Mouse (Mus musculus) C2C12 (cell line): ENCODE data around the gene Sugp2. TPM values are rescaled to one million over a fixed set of nuclear protein-coding genes. Genes with fewer than 3 reads are reported as not detected.

Source experiments
- H3K27me3 ChIP-seq: one replicate; pipeline ENCODE4 v1.6.1; 2011; ENCODE audit not compliant: control insufficient read depth, insufficient read depth, insufficient read length
- H3K36me3 ChIP-seq: one replicate; pipeline ENCODE4 v1.6.1; 2011; ENCODE audit not compliant: control insufficient read depth, insufficient read depth
- H3K4me3 ChIP-seq: one replicate; pipeline ENCODE4 v1.5.1; 2011; ENCODE audit warnings: mild to moderate bottlenecking, control low read depth; ENCODE audit not compliant: poor library complexity, insufficient read depth, severe bottlenecking
- H3K79me2 ChIP-seq: one replicate; pipeline ENCODE4 v1.6.1; 2011; ENCODE audit not compliant: control insufficient read depth, insufficient read depth
- H3K79me3 ChIP-seq: one replicate; pipeline ENCODE4 v1.6.1; 2011; ENCODE audit warnings: low read depth, control low read depth
- H3ac ChIP-seq: one replicate; pipeline ENCODE3; 2011; ENCODE audit warnings: low read depth; ENCODE audit not compliant: control insufficient read depth, insufficient read length
- CEBPB ChIP-seq: IDR thresholded peaks from one replicate; pipeline ENCODE4 v1.6.1; 2011; ENCODE audit warnings: low read depth, mild to moderate bottlenecking, control low read depth, moderate library complexity
- CTCF ChIP-seq: IDR thresholded peaks from one replicate; pipeline ENCODE4 v1.5.1; 2011; ENCODE audit not compliant: control insufficient read depth, insufficient read depth, insufficient read length
- FOSL1 ChIP-seq: IDR thresholded peaks from one replicate; pipeline ENCODE4 v1.8.0; 2011; ENCODE audit warnings: mild to moderate bottlenecking, low read length; ENCODE audit not compliant: poor library complexity, insufficient read depth, severe bottlenecking
- MAX ChIP-seq: IDR thresholded peaks from one replicate; pipeline ENCODE4 v1.6.1; 2011; ENCODE audit warnings: mild to moderate bottlenecking, control low read depth
- MYOD1 ChIP-seq: IDR thresholded peaks from one replicate; pipeline ENCODE4 v1.6.1; 2011; ENCODE audit warnings: low read depth; ENCODE audit not compliant: control insufficient read depth, insufficient read length
- MYOG ChIP-seq: IDR thresholded peaks from one replicate; pipeline ENCODE4 v1.6.1; 2011; ENCODE audit not compliant: control insufficient read depth, insufficient read length; ENCODE audit errors: extremely low read depth
- USF1 ChIP-seq: IDR thresholded peaks from one replicate; pipeline ENCODE4 v1.6.1; 2011; ENCODE audit warnings: low read depth, mild to moderate bottlenecking, control low read depth, moderate library complexity
- polyA plus RNA-seq: library from polyadenylated mRNA; unstranded; fragments of >200 nt; fragmentation: generic; extraction: Trizol; gene quantifications from one replicate; pipeline ENCODE4 v1.2.1, GENCODE M21; 2012; ENCODE audit warnings: missing spikeins

Gene Sugp2
- polyA plus RNA-seq, 1 experiment = 7.8 TPM

DNA sequence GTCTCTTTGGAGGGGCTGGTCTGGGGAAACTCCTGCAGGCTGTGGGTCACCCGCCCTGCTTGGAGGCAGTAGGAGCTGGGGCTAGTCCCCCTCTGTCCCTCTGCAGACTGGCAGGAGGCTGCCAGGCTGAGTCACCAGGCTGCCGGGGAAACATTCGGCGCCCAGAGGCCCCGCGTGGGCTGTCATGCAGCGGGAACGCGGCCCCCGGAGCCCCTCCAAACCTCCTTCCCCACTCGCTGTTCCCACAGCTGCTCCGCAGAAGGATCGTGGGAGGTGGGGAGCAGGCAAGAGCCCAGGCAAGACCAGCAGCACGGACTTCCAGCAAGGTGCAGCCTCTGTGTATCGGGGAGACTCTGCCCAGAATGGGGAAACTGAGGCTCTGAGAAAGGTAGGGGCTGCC lies 44.1 kb downstream of the Sugp2 start:
- peaks cover 3% of the 10 kb centered on the region for H3K79me2 ChIP-seq
- no peaks in the 10 kb centered on the region for H3K79me3 ChIP-seq
- H3K36me3 ChIP-seq = no peaks in the 10 kb centered on the region
- no peak overlapping the region for H3ac ChIP-seq
- no peak overlapping the region for H3K4me3 ChIP-seq
- no peak for TF ChIP-seq MAX
- no peak for TF ChIP-seq MYOD1
- TF ChIP-seq CTCF = no peak
- no peak for TF ChIP-seq MYOG
- TF ChIP-seq FOSL1 = no peak
- no peaks in the 10 kb centered on the region for H3K27me3 ChIP-seq

DNA sequence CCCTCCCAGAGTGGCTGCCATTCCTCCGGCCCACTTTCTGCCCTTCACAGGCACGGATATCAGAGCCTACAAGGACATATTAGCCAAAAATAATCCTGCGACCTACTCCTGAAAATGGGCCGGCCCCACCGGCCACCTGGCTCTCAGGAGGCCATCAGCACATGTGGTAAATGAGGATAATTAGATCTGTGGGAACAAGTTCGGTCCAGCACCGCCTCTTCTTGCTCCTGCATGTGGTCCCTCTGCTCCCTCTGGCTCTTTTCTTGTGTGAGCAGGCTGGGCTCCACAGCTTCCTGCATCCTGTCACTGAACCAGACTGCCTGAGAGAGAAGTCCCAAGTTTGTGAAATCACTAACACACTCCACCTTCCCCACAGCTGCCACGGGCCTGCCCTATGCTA lies 45.2 kb downstream of the Sugp2 start:
- H3K27me3 ChIP-seq = no peaks in the 10 kb centered on the region
- no peak overlapping the region for H3ac ChIP-seq
- peaks cover 8% of the 10 kb centered on the region for H3K79me3 ChIP-seq
- no peak for TF ChIP-seq CEBPB
- TF ChIP-seq CTCF = no peak
- TF ChIP-seq MYOD1 = no peak
- TF ChIP-seq FOSL1 = no peak
- no peak for TF ChIP-seq USF1
- TF ChIP-seq MYOG = no peak
- H3K79me2 ChIP-seq = peaks cover 14% of the 10 kb centered on the region
- H3K36me3 ChIP-seq = no peaks in the 10 kb centered on the region
- H3K4me3 ChIP-seq = no peak overlapping the region

DNA sequence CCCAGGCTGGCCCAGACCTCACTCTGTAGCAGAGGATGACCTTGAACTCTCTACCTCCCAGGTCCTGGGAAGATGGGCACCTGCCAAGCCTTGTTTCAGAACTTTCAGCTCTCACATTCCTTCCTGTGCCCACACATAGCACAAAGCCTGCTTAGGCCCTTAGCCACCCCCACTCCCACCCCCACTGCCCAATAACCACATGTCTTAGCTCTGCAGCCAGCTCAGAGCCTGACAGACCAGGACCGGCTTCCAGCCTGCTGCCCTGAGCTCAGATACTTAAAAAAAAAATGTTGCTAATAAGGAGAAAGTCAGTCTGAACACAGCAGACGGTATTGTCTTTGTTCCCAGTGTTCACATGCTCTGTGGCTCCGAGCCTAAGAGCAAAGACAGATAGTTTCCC lies 47.0 kb downstream of the Sugp2 start:
- TF ChIP-seq MYOD1 = no peak
- TF ChIP-seq MAX = no peak
- no peak for TF ChIP-seq CTCF
- no peak for TF ChIP-seq MYOG
- TF ChIP-seq USF1 = no peak
- TF ChIP-seq FOSL1 = no peak
- no peak for TF ChIP-seq CEBPB
- Histone ChIP-seq H3K79me3 (peaks cover 14% of the 10 kb centered on the region), H3K36me3 (peaks cover 8% of the 10 kb centered on the region), H3K4me3 (no peak overlapping the region), H3K79me2 (peaks cover 32% of the 10 kb centered on the region), H3ac (no peak overlapping the region), H3K27me3 (no peaks in the 10 kb centered on the region)

DNA sequence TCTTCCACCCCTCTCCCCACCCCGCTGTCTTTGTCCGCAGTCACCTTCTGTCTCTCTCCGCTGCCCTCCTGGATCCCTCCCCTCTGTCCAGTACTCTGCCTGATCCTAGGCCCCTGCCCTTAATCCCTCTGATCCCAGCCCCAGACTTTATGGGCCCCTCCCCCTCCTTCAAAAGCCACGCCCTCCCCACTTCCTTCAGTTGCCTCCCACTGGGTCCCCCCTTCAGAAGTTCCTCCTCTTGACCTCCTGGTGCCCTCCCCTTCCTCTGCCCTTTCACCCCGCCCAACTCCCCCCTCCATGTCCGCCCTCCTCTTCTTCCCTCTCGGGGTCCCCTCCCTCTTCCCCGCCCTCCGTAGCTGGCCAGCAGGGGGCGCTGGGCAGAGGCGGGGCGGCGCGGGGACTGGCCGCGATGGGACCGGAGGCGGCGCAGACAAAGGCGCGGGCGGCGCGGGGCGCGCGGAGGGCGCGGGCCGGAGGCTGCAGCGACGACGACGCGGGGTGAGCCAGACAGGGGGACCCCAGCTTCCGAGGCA lies 48.6 kb downstream of the Sugp2 start, which contains the start of gene Homer3:
Gene Homer3 (plus strand): TSS at position 225 of the 533 bp plus-strand sequence.
- peaks cover 17% of the 10 kb centered on the region for H3K79me3 ChIP-seq
- peaks cover 24% of the 10 kb centered on the region for H3K36me3 ChIP-seq
- peaks cover 37% of the 10 kb centered on the region for H3K79me2 ChIP-seq
- TF ChIP-seq CTCF (peak; percentile 94), MAX (no peak), MYOG (no peak), USF1 (no peak), MYOD1 (no peak), CEBPB (no peak), FOSL1 (no peak)
- H3ac ChIP-seq = peak within 1 kb of the TSS; percentile 97
- H3K4me3 ChIP-seq = peak within 1 kb of the TSS; percentile 79
- H3K27me3 ChIP-seq = no peaks in the 10 kb centered on the region

DNA sequence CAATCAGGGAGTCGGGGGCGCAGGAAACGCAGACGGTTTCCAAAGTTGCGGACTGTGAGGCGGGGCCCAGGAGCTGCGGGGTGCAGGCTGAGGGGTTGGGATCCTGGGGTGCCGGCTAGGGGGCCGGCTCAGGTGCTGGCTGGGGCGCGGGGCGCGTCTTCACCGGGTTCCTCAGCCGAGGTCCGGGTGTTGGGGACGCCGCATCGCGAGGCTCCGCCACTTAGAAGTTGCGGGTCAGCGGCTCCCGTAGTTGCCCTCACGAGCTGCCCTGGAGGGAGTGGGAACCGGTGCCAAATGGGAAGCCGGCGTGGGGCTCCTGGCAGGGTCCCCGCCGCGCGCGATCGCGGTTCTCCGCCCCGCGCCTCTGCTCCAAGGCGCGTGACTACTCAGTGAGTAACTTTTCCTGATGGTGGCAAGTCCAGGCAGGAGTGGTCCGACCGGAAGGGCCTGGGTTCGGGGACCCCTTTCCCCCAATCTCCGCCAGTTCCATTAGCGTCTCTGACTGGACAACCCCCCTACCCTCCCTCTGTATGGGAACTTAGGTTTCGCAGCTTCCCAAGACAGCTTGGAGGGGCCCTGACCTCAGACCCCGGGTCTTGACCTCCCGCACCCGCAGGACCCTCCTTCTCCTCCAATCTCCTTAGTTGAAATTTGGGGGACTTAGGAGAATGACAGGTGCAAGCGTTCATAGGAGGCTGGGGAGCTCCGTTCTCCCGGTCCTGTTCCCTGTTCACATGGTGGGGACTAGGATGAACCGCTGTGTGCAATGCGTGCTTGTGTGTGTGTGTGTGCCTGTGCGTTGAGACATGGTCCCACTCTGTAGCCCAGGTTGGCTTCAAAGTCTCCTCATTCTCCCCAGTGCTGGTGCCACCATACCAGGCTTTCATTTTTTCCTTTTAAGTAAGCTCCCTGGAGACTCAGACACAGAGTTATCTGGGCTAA lies 49.4 kb downstream of the Sugp2 start:
- peak overlapping the region; percentile 79 for H3K4me3 ChIP-seq

More for the DNA sequence above, 49.4 kb downstream of the Sugp2 start:
- TF ChIP-seq CTCF = no peak
- TF ChIP-seq USF1 = no peak
- TF ChIP-seq CEBPB = no peak
- TF ChIP-seq MAX = no peak
- no peak for TF ChIP-seq MYOD1
- no peak for TF ChIP-seq MYOG
- TF ChIP-seq FOSL1 = no peak
- H3K27me3 ChIP-seq = no peaks in the 10 kb centered on the region
- peak overlapping the region; percentile 97 for H3ac ChIP-seq
- H3K79me2 ChIP-seq = peaks cover 37% of the 10 kb centered on the region
- peaks cover 17% of the 10 kb centered on the region for H3K79me3 ChIP-seq
- H3K36me3 ChIP-seq = peaks cover 26% of the 10 kb centered on the region
